Comparison of ENCODE assay signal across 27 mouse cellular contexts in the genomic region with DNA sequence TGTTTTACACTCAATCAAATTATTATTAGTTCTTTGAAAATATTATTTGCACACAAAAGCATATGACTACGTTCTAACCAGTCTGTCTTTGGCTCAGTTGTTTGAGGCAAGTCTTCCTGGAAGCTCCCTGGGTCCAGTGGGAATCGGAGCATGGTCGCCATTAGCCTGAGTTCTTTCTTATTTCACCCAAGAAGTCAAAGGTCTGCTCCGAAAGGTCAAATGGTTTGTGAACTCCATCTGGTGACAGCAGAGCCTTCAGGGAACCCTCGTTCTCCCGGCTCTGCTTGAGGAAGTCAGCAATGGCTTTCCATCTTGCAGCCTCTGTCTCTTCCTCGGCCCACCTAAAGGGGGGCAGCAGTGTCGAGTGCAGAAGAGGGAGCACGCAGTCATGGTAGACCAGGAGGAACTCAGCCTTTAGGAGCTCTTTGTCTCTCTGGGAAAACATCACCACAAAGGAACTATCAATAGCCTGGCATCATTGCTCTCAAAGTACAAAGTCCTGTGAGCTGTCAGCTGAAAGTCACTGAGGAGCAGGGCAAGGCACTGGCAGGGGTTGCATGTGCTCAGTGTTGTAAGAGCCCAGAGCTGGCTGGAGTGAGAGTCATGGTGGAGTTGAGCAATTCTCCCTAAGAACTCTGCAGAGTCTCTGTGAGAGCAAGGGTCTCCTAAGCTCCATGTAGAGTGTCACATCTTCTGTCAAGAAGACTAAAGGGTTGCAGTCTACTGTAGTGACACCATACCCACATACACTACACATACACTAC. TPM values are rescaled to one million over a fixed set of nuclear protein-coding genes. Genes with fewer than 3 reads are reported as not detected.
DNase-seq lines count a peak whose midpoint lies in the region; ATAC-seq lines count a peak whose summit lies in the region.
"Had no signal": no experiment of that assay in that cellular context is flagged by ENCODE, and none has a peak within 500 bp of the region (broad histone marks: within the 10 kb centered on the region; RNA-seq: fewer than 3 reads in every experiment).

No protein-coding gene starts in this region.

- peak; percentile 37 for DNase-seq in adrenal gland, postnatal 10 days
- no peak for DNase-seq in adrenal gland, adult 18-20 months (ENCODE audit: low spot score in 2 of 2)
- peak; percentile 30 for DNase-seq in lung, postnatal 36 days
- DNase-seq in lung, postnatal 14 days = no peak
- no peak for DNase-seq in layer of hippocampus, adult 11-12 months (ENCODE audit: low spot score)
- no peak for DNase-seq in kidney, postnatal 36 days
- DNase-seq in cerebellum, adult 9-11 months = no peak
- DNase-seq: cerebellum, adult 11-12 months; cerebellum, postnatal 14 days; gastrocnemius, postnatal 36 days; heart, postnatal 36 days; kidney, postnatal 4 days; layer of hippocampus, adult 9-11 months; left cerebral cortex, postnatal 4 days; lung, adult 18-20 months; lung, postnatal 4 days; right cerebral cortex, adult 18-20 months; thymus, adult 18-20 months; thymus, postnatal 36 days had no signal

- no peak overlapping the region for H3K4me2 ChIP-seq in intestine, embryonic 15.5 days (replicated peaks)
- H3K4me2 ChIP-seq: embryonic facial prominence, embryonic 15.5 days; heart, embryonic 15.5 days; hindbrain, embryonic 15.5 days; kidney, embryonic 15.5 days; limb, embryonic 15.5 days had no signal

- no peaks in the 10 kb centered on the region for H3K4me1 ChIP-seq in intestine, embryonic 15.5 days (replicated peaks)
- H3K4me1 ChIP-seq: embryonic facial prominence, embryonic 15.5 days; forebrain, embryonic 10.5 days; heart, embryonic 15.5 days; hindbrain, embryonic 15.5 days; kidney, embryonic 15.5 days; midbrain, embryonic 10.5 days had no signal

- H3K4me3 ChIP-seq in intestine, embryonic 15.5 days (replicated peaks) = no peak overlapping the region
- H3K4me3 ChIP-seq: embryonic facial prominence, embryonic 15.5 days; forebrain, embryonic 10.5 days; heart, embryonic 15.5 days; hindbrain, embryonic 15.5 days; kidney, embryonic 15.5 days; limb, embryonic 15.5 days; midbrain, embryonic 10.5 days had no signal

- H3K27me3 ChIP-seq in intestine, embryonic 15.5 days (replicated peaks) = no peaks in the 10 kb centered on the region
- H3K27me3 ChIP-seq: embryonic facial prominence, embryonic 15.5 days; heart, embryonic 15.5 days; hindbrain, embryonic 15.5 days; kidney, embryonic 15.5 days; limb, embryonic 15.5 days had no signal

- 82% methylated on average over 9 of the region's 9 CpGs for WGBS in intestine, embryonic 15.5 days

- ATAC-seq in intestine, embryonic 15.5 days = peak; percentile 50

- H3K9ac ChIP-seq in intestine, embryonic 15.5 days = no peak overlapping the region
- H3K9ac ChIP-seq: embryonic facial prominence, embryonic 15.5 days; heart, embryonic 15.5 days; hindbrain, embryonic 15.5 days; kidney, embryonic 15.5 days; limb, embryonic 15.5 days had no signal

- no peaks in the 10 kb centered on the region for H3K9me3 ChIP-seq in intestine, embryonic 15.5 days
- H3K9me3 ChIP-seq: embryonic facial prominence, embryonic 15.5 days; forebrain, embryonic 10.5 days; heart, embryonic 15.5 days; hindbrain, embryonic 15.5 days; kidney, embryonic 15.5 days; limb, embryonic 15.5 days; midbrain, embryonic 10.5 days had no signal

- no peaks in the 10 kb centered on the region for H3K36me3 ChIP-seq in intestine, embryonic 15.5 days
- H3K36me3 ChIP-seq: heart, embryonic 15.5 days; hindbrain, embryonic 15.5 days had no signal

- no peak overlapping the region for H3K27ac ChIP-seq in intestine, embryonic 15.5 days
- H3K27ac ChIP-seq: embryonic facial prominence, embryonic 15.5 days; forebrain, embryonic 10.5 days; heart, embryonic 15.5 days; hindbrain, embryonic 15.5 days; kidney, embryonic 15.5 days; midbrain, embryonic 10.5 days had no signal

RNA-seq across cellular contexts. Expression of a gene that starts 11.2 kb away (rescaled TPM):
- total RNA-seq in adrenal gland, postnatal 10 days (2021) = 1 to 10 TPM; 5.1 to 6.0 TPM
- total RNA-seq in adrenal gland, adult 18-20 months (2021) = 1 to 10 TPM; 1.2 to 5.9 TPM
- polyA plus RNA-seq in intestine, embryonic 15.5 days (2015; fragmentation: Nextera tagmentation; extraction: Ambion mirVana) = 21.4 and 25.4 TPM in 2 replicates

RNA-seq across cellular contexts. Expression of a gene that starts 47.8 kb away (rescaled TPM):
- 10 to 100 TPM; 20.7 to 22.8 TPM for total RNA-seq in adrenal gland, postnatal 10 days (2021)
- 10 to 100 TPM; 18.3 to 19.4 TPM for total RNA-seq in adrenal gland, adult 18-20 months (2021)
- polyA plus RNA-seq in intestine, embryonic 15.5 days (2015; fragmentation: Nextera tagmentation; extraction: Ambion mirVana) = 17.1 and 19.0 TPM in 2 replicates

RNA-seq across cellular contexts. Expression of a gene that starts 51.4 kb away (rescaled TPM):
- 10 to 100 TPM; 62.8 to 68.3 TPM for total RNA-seq in adrenal gland, postnatal 10 days (2021)
- total RNA-seq in adrenal gland, adult 18-20 months (2021) = 100 to 1,000 TPM in 1 of 2 experiments, 10 to 100 TPM in 1; 75.4 to 115 TPM
- 40.2 and 43.8 TPM in 2 replicates for polyA plus RNA-seq in intestine, embryonic 15.5 days (2015; fragmentation: Nextera tagmentation; extraction: Ambion mirVana)

Comparison
In these comparisons a context has a peak if more than half of its experiments do, and no peak if none do; other contexts are left out.
1. DNase-seq: peak in adrenal gland, postnatal 10 days (single experiment) and lung, postnatal 36 days (single experiment); none in adrenal gland, adult 18-20 months (0 of 2), lung, postnatal 14 days (single experiment), layer of hippocampus, adult 11-12 months (single experiment), kidney, postnatal 36 days (0 of 2) and cerebellum, adult 9-11 months (single experiment).